Mouse (Mus musculus) thymus, postnatal 10 days (tissue): ENCODE results near the gene Skint5.
"Not testable (repeated sequence)": the region's sequence is repeated elsewhere in the genome, so short reads cannot be mapped to it uniquely, and the experiment has no call there.

ENCODE experiments used
- DNase-seq, 2 experiments: peaks; one replicate each; pipeline ENCODE4 v3.0.0; 2021; ENCODE audit warnings: low spot score in 2 of 2

Skint5 gene

DNA sequence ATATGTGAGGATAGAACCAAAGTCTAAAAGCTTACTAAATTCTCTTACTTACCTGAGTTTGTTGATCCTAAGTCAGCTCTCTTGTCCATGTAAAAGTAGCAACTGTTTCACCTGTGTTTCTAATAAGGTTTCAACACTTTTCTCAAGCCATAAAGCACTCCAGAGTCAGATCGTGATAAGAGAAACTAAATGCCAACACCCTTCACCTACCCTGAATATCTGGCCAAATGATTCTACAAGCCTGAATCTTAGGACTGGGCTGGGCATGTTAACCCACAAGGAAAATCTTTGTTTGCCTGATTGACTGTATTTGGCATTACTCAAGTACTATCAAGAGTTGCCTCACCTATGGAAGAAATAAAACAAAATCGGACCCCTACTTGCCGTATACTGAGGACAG, at the start of gene Skint5:
Gene Skint5, minus strand, starts transcription at position 101 of the 400 bp plus-strand sequence.
- DNase-seq = no peak

DNA sequence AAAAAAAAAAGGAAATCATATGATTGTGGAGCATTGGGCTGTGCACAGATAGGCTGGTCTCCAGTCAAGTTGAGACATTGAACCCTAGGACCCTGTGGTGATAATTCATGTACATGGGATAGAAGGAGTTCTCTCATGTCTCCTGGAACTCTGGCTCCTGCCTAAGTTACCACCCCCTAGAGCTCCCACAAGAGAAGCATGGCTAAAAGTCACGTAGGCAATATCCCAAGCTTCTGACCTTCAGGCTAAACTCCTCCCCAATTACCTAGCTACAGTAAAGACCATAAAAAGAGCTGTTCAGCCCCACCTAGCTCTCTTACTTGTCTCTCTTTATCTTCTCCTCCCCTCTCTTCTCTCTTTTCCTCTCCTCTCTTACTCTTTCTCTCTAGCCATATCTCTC, 42.0 kb downstream of the Skint5 start:
- no peak for DNase-seq

DNA sequence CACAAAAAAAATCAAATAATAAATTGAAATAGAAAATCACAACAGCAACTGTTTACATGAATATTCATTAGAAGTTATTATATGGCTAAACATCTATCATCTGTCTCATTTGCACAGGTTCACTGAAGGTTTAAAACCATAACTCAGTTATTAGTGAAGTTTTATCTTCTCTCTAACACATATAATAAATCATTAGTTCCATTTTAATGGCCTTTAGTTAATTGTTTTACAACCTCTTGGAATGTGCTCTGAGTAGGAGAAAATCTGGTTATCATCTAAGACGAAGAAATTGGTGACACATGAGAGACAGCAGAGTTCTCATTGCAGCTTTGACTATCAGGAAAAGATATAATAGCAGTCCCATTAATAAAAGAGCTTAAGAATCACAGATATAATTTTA, 235.1 kb downstream of the Skint5 start:
- DNase-seq = no peak

DNA sequence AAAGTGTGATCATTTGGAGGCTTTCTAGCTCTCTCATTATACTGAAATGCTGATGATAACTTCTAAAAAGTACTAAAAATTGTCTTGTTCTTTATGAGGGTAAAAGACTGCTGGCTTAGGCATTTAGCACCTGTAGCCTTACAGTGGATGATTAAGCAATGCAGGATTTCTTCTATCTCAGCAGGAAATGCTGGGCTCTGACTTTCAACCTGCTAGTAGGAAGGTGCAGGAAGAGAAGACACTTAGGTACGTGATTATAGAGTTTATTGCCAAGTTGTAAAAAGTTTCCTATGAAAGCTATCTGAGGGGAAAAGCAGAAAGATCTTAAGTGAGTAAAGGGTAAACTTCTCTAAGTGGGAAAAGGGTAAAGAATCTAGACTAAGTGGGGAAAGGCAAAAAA, 235.6 kb downstream of the Skint5 start:
- no peak for DNase-seq

GRCm38 (mm10) chr4:113448230-113448629, 551.1 kb downstream of the Skint5 start:
- DNase-seq = not testable (repeated sequence)
